Mouse (Mus musculus): ENCODE results near the gene Aip. TPM values are rescaled to one million over a fixed set of nuclear protein-coding genes. Genes with fewer than 3 reads are reported as not detected.

Aip gene
- polyA plus RNA-seq, 1 experiment from 2014 or later, result 79.2 TPM

DNA sequence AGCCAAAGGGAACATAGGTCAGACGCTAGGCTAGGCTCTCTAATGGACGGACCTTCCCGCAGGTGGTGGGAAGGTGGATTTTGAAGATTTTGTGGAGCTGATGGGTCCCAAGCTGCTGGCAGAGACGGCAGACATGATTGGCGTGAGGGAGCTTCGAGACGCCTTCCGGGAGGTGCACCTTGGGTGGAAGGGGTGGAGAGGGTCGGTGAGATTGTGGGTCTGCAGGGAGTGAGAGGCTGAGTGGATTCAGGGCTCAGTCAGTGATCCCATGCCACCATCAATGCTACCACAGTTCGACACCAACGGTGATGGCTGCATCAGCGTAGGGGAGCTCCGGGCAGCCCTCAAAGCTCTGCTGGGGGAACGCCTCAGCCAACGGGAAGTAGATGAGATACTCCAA, 39.5 kb downstream of the Aip start:
- Histone ChIP-seq H3K27ac (no peak overlapping the region), H3K9me3 (replicated peaks) (no peaks in the 10 kb centered on the region), H3K4me1 (peaks cover 5% of the 10 kb centered on the region), H3K27me3 (ENCODE audit: low read depth, poor library complexity, severe bottlenecking) (peaks cover 17% of the 10 kb centered on the region; the same call in 1 of the 2 replicates), H3K36me3 (no peaks in the 10 kb centered on the region), H3K4me3 (no peak overlapping the region)
- WGBS, result 93% methylated on average over 15 of the region's 15 CpGs
- no peak for DNase-seq (ENCODE audit: low spot score)

GRCm38 (mm10) chr19:4084984-4085383, 40.7 kb downstream of the Aip start:
- no peaks in the 10 kb centered on the region for H3K9me3 ChIP-seq (replicated peaks)
- no peak overlapping the region for H3K4me3 ChIP-seq
- peaks cover 5% of the 10 kb centered on the region for H3K4me1 ChIP-seq
- DNase-seq (ENCODE audit: low spot score), result no peak
- no peak overlapping the region for H3K27ac ChIP-seq
- WGBS, result 88% methylated on average over 1 of the region's 1 CpGs
- H3K36me3 ChIP-seq, result no peaks in the 10 kb centered on the region
- H3K27me3 ChIP-seq (ENCODE audit: low read depth, poor library complexity, severe bottlenecking), result peaks cover 17% of the 10 kb centered on the region; the same call in 1 of the 2 replicates

- Histone ChIP-seq H3K27ac (0 out of 2 replicates have a peak overlapping the region, but pooled peaks have one; percentile 9), H3K36me3 (no peaks in the 10 kb centered on the region), H3K4me1 (peaks cover 5% of the 10 kb centered on the region), H3K9me3 (replicated peaks) (no peaks in the 10 kb centered on the region), H3K4me3 (no peak overlapping the region), H3K27me3 (ENCODE audit: low read depth, poor library complexity, severe bottlenecking) (peaks cover 17% of the 10 kb centered on the region; the same call in 1 of the 2 replicates)
- WGBS, result 28% methylated on average over 8 of the region's 8 CpGs
- DNase-seq (ENCODE audit: low spot score), result no peak
Observed at GRCm38 (mm10) chr19:4083826-4084225, 41.8 kb downstream of the Aip start.

DNA sequence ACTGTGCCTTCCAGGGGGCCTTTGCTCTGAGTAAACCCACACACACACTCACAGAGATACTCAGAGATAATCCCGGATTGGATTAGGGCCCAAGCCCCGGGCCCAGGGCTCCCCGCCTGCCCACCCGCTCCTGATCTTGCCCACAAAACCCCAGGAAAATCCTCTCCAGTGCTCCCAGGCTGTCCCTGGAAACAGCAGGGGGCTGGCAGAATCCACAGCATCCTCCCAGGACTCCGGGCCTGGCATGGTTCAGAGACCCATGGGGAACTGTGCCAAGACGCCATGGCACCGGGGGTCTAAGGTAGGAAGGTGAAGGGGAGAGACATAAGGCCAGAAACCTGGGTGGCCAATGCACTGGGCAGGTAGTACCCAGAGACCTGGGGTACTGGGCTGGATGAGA, 42.3 kb downstream of the Aip start:
- no peaks in the 10 kb centered on the region for H3K36me3 ChIP-seq
- H3K9me3 ChIP-seq (replicated peaks), result no peaks in the 10 kb centered on the region
- peaks cover 17% of the 10 kb centered on the region; the same call in 1 of the 2 replicates for H3K27me3 ChIP-seq (ENCODE audit: low read depth, poor library complexity, severe bottlenecking)
- WGBS, result 88% methylated on average over 7 of the region's 7 CpGs
- H3K27ac ChIP-seq, result 0 out of 2 replicates have a peak overlapping the region, but pooled peaks have one; percentile 9
- H3K4me3 ChIP-seq, result no peak overlapping the region
- H3K4me1 ChIP-seq, result peaks cover 5% of the 10 kb centered on the region
- DNase-seq (ENCODE audit: low spot score), result no peak

DNA sequence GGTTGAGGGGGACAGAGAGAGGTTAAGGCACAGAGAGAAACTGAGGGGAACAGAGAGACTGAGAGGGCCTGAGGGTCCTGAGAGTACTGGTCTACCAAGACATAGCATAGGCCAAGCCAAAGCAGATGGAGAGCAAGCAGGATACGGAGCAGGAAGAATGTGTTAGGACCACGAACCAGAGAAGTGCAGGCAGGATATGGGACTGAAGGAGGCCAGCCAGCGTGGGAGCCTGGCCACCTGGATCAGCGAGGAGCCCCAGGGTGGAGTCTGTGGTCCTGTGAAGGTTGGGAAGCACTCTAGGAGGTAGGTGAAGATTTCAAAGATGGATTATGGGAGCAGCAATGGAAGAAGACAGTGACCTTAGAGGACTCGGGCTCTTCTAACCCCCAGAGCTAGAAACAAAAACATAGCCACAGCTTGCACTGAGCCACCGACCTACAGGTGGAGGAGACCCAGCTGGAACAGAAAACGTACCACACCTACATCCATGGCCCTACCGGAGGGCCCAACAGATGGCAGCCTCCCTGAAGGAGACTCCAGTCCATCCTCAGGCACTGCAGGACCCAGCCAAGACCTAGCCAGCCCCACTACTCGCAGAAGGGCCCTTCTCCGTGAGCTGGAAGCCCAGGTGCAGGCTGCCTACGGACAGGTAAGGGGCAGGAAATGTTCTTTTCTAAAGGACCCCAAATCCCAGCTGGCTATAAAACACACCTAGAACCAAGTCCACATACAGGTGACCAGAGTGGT, 43.3 kb downstream of the Aip start:
- no peaks in the 10 kb centered on the region for H3K9me3 ChIP-seq (replicated peaks)
- no peak overlapping the region for H3K27ac ChIP-seq
- H3K36me3 ChIP-seq, result no peaks in the 10 kb centered on the region
- no peak for DNase-seq (ENCODE audit: low spot score)
- H3K27me3 ChIP-seq (ENCODE audit: low read depth, poor library complexity, severe bottlenecking), result peaks cover 17% of the 10 kb centered on the region; the same call in 1 of the 2 replicates
- WGBS, result 88% methylated on average over 11 of the region's 11 CpGs
- peaks cover 5% of the 10 kb centered on the region for H3K4me1 ChIP-seq
- no peak overlapping the region for H3K4me3 ChIP-seq

DNA sequence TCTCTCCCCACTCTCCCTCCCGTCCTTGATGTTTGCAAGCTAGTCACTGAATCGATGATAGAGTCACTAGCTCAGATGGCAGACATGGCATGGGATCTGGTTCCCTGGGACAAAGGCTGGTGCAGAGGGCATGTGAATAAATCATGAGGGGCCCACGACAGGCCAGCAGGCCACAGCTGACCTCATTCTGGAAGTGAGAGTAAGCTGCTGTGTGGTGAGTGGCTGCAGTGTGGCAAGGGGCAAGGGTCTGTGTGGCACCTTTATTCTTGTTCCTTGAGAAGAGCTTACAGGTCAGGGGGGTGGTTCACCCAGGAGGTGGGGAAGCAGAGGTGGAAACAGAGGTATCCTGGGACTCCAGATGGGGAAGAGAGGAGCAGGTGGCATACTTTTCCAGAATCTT, 44.3 kb downstream of the Aip start, which contains the start of gene Cabp2:
Gene Cabp2 (plus strand): TSS at position 185 of the 400 bp plus-strand sequence.
- Histone ChIP-seq H3K36me3 (no peaks in the 10 kb centered on the region), H3K9me3 (replicated peaks) (no peaks in the 10 kb centered on the region), H3K27ac (no peak within 1 kb of the TSS), H3K27me3 (ENCODE audit: low read depth, poor library complexity, severe bottlenecking) (peaks cover 17% of the 10 kb centered on the region; the same call in 1 of the 2 replicates), H3K4me3 (no peak within 1 kb of the TSS), H3K4me1 (peaks cover 5% of the 10 kb centered on the region)
- WGBS, result 76% methylated on average over 3 of the region's 3 CpGs
- no peak for DNase-seq (ENCODE audit: low spot score)

- WGBS, result 68% methylated on average over 8 of the region's 8 CpGs
Observed at GRCm38 (mm10) chr19:4080511-4081009, 45.1 kb downstream of the Aip start.

DNA sequence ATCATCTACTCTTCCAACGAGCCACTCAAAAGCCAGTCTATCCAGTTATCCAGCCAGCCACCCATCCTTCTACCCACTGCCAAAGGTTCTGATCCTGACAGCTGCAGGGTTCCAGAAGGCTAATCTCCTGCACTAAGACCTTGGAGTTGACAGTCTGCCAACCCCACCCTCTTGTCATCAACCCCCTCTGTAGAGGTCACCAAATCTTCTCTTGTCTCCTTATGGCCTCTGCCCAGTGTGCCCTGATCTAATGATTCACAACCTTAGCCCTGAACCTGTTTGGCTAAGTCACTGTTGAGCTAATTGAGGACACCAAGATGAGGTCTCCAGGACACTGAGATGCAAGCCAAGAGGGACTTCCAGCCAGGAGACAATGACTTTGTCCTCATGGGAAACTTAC, 46.1 kb downstream of the Aip start:
- WGBS, result 81% methylated on average over 1 of the region's 1 CpGs
- DNase-seq (ENCODE audit: low spot score), result no peak

More at GRCm38 (mm10) chr19:4080511-4081009, 45.1 kb downstream of the Aip start:
- H3K9me3 ChIP-seq (replicated peaks), result no peaks in the 10 kb centered on the region
- H3K4me3 ChIP-seq, result no peak overlapping the region
- H3K27ac ChIP-seq, result no peak overlapping the region
- H3K36me3 ChIP-seq, result no peaks in the 10 kb centered on the region
- H3K4me1 ChIP-seq, result peaks cover 5% of the 10 kb centered on the region
- peaks cover 17% of the 10 kb centered on the region; the same call in 1 of the 2 replicates for H3K27me3 ChIP-seq (ENCODE audit: low read depth, poor library complexity, severe bottlenecking)
- DNase-seq (ENCODE audit: low spot score), result no peak

GRCm38 (mm10) chr19:4075531-4075930, 50.1 kb downstream of the Aip start:
- Histone ChIP-seq H3K4me3 (no peak overlapping the region), H3K27ac (no peak overlapping the region), H3K36me3 (no peaks in the 10 kb centered on the region), H3K27me3 (ENCODE audit: low read depth, poor library complexity, severe bottlenecking) (no peaks in the 10 kb centered on the region), H3K4me1 (peaks cover 2% of the 10 kb centered on the region; the same call in 1 of the 2 replicates), H3K9me3 (replicated peaks) (no peaks in the 10 kb centered on the region)
- WGBS, result 93% methylated on average over 1 of the region's 1 CpGs
- DNase-seq (ENCODE audit: low spot score), result no peak

More for the DNA sequence above, 46.1 kb downstream of the Aip start:
- Histone ChIP-seq H3K36me3 (no peaks in the 10 kb centered on the region), H3K27me3 (ENCODE audit: low read depth, poor library complexity, severe bottlenecking) (peaks cover 16% of the 10 kb centered on the region; the same call in 1 of the 2 replicates), H3K4me3 (no peak overlapping the region), H3K9me3 (replicated peaks) (no peaks in the 10 kb centered on the region), H3K4me1 (peaks cover 5% of the 10 kb centered on the region), H3K27ac (no peak overlapping the region)

DNA sequence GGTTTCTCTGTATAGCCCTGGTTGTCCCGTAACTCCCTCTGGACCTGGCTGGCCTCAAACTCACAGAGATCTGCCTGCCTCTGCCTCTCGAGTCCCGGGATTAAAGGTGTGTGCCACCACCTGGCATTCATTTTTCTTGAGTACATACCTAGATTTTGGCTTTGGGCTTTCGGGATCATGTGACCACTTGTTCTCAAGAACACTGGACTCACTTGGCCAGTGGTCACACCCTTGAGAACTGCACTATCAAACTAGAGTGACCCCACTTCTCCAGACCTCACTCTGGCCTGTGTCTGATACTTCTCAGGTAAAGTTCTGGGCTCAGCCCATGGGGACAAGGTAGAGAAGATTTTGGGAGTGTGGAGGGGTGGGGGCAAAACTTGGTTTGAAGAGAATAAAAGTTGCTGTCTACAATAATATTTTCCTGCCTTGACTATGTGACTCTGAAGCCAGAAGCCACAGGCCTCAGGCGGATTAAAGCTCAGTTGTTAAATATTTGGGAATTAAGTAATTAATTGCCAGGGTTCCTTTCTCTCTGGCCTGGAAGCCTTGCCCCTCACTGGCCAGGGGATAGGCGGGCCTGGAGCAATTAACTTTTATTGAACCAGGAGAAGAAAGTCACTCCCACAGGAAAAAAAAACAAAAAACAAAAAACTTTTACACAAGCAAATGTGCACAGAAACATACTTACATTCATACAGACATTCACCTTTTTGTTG, 52.8 kb downstream of the Aip start:
- H3K36me3 ChIP-seq, result no peaks in the 10 kb centered on the region
- DNase-seq (ENCODE audit: low spot score), result no peak
- no peak overlapping the region for H3K4me3 ChIP-seq
- no peak overlapping the region for H3K27ac ChIP-seq
- no peaks in the 10 kb centered on the region for H3K9me3 ChIP-seq (replicated peaks)
- H3K4me1 ChIP-seq, result peaks cover 2% of the 10 kb centered on the region; the same call in 1 of the 2 replicates
- WGBS, result 75% methylated on average over 6 of the region's 6 CpGs
- H3K27me3 ChIP-seq (ENCODE audit: low read depth, poor library complexity, severe bottlenecking), result no peaks in the 10 kb centered on the region

DNA sequence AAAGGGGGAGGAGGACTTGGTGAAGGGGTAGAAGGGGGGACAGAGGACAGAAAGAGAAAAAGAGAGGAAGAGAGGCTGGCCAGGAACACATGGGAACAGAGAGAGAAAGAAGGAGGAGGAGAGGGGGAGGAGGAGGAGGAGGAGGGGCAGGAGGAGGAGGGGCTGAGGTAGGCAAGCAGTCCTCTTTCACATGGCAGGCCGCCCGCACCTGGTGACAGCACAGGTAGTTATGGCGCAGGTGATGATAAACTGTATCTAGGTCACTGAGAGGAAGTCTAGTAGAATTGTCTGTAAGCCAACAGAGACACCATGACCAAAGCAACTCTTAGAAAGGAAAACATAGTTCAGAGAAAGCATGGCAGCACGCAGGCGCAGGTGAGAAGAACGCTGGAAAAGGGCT, 54.3 kb downstream of the Aip start:
- peaks cover 2% of the 10 kb centered on the region; the same call in 1 of the 2 replicates for H3K4me1 ChIP-seq
- WGBS, result 91% methylated on average over 6 of the region's 6 CpGs
- no peaks in the 10 kb centered on the region for H3K9me3 ChIP-seq (replicated peaks)
- no peak for DNase-seq (ENCODE audit: low spot score)
- no peak overlapping the region for H3K27ac ChIP-seq
- no peaks in the 10 kb centered on the region for H3K27me3 ChIP-seq (ENCODE audit: low read depth, poor library complexity, severe bottlenecking)
- no peak overlapping the region for H3K4me3 ChIP-seq
- no peaks in the 10 kb centered on the region for H3K36me3 ChIP-seq

GRCm38 (mm10) chr19:4070756-4071155, 54.9 kb downstream of the Aip start:
- WGBS, result 83% methylated on average over 8 of the region's 8 CpGs
- H3K4me1 ChIP-seq, result peaks cover 2% of the 10 kb centered on the region; the same call in 1 of the 2 replicates
- DNase-seq (ENCODE audit: low spot score), result no peak
- H3K4me3 ChIP-seq, result no peak overlapping the region
- no peaks in the 10 kb centered on the region for H3K9me3 ChIP-seq (replicated peaks)
- no peak overlapping the region for H3K27ac ChIP-seq
- H3K27me3 ChIP-seq (ENCODE audit: low read depth, poor library complexity, severe bottlenecking), result no peaks in the 10 kb centered on the region
- no peaks in the 10 kb centered on the region for H3K36me3 ChIP-seq

DNA sequence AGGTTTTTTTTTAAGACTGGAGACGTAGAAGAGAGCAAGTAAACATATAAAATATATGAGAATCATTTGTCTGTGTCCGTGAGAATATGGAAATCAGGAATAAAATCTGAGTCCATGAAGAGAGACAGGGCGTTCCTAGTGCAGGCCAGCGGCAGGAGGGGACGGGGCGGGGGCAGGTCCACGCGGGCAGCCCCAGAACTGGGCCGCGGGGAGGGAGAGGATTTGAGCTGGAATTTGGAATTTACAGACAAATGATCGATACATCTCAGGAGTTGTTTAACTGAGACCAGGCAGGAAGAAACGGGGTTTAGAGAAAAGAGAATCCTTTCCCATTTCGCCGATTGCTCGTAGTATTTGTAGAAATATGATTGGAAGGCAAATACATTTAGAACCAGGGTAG, 55.3 kb downstream of the Aip start:
- DNase-seq (ENCODE audit: low spot score), result no peak
- no peaks in the 10 kb centered on the region for H3K27me3 ChIP-seq (ENCODE audit: low read depth, poor library complexity, severe bottlenecking)
- H3K27ac ChIP-seq, result no peak overlapping the region
- no peaks in the 10 kb centered on the region for H3K36me3 ChIP-seq
- peaks cover 2% of the 10 kb centered on the region; the same call in 1 of the 2 replicates for H3K4me1 ChIP-seq
- H3K9me3 ChIP-seq (replicated peaks), result no peaks in the 10 kb centered on the region
- H3K4me3 ChIP-seq, result no peak overlapping the region
- WGBS, result 80% methylated on average over 15 of the region's 15 CpGs

Data from limb, embryonic 10.5 days (tissue).